Mouse (Mus musculus) cerebellum, postnatal 10 days (tissue): ENCODE data around the gene Hpd.
"Not testable (repeated sequence)": the region's sequence is repeated elsewhere in the genome, so short reads cannot be mapped to it uniquely, and the experiment has no call there.

Experiments
- DNase-seq, 2 experiments: peaks; one replicate each; pipeline ENCODE4 v3.0.0; 2021; ENCODE audit warnings: mixed read lengths in 2 of 2

Gene Hpd

GRCm38 (mm10) chr5:123182651-123183050, at the start of gene Hpd:
TSS of gene Hpd (minus strand) at chr5:123182727.
- no peak for DNase-seq

GRCm38 (mm10) chr5:123232180-123232579, 49.7 kb upstream of the Hpd start:
- no peak for DNase-seq

- DNase-seq: peak in 1 of 2 experiments; percentile 34
Measured at GRCm38 (mm10) chr5:123229296-123229695, 46.8 kb upstream of the Hpd start.

GRCm38 (mm10) chr5:123228524-123228922, 46.0 kb upstream of the Hpd start:
- DNase-seq: no peak

- peak; percentile 98 to 99 for DNase-seq
Measured at GRCm38 (mm10) chr5:123227762-123228523, 45.4 kb upstream of the Hpd start.

GRCm38 (mm10) chr5:123226851-123227250, 44.3 kb upstream of the Hpd start:
- DNase-seq: no peak

- not testable (repeated sequence) for DNase-seq
Measured at GRCm38 (mm10) chr5:123223861-123224260, 41.3 kb upstream of the Hpd start.

- DNase-seq: peak; percentile 65 to 66
Measured at GRCm38 (mm10) chr5:123223051-123223410, 40.5 kb upstream of the Hpd start.

GRCm38 (mm10) chr5:123222346-123223050, 40.0 kb upstream of the Hpd start:
- not testable (repeated sequence) for DNase-seq

GRCm38 (mm10) chr5:123203591-123203990, 21.1 kb upstream of the Hpd start:
- DNase-seq: not testable (repeated sequence)

- not testable (repeated sequence) for DNase-seq
Measured at GRCm38 (mm10) chr5:123202771-123203170, 20.2 kb upstream of the Hpd start.

GRCm38 (mm10) chr5:123201987-123202386, 19.5 kb upstream of the Hpd start:
- peak; percentile 68 to 76 for DNase-seq

GRCm38 (mm10) chr5:123201523-123201892, 19.0 kb upstream of the Hpd start:
- DNase-seq: peak; percentile 32 to 48

GRCm38 (mm10) chr5:123200816-123201522, 18.4 kb upstream of the Hpd start:
- not testable (repeated sequence) for DNase-seq

- DNase-seq: no peak
Measured at GRCm38 (mm10) chr5:123198523-123198922, 16.0 kb upstream of the Hpd start.

- no peak for DNase-seq
Measured at GRCm38 (mm10) chr5:123196746-123197145, 14.2 kb upstream of the Hpd start.

- DNase-seq: no peak
Measured at GRCm38 (mm10) chr5:123195500-123196000, 13.0 kb upstream of the Hpd start.

GRCm38 (mm10) chr5:123194856-123195255, 12.3 kb upstream of the Hpd start:
- no peak for DNase-seq

GRCm38 (mm10) chr5:123193436-123193835, 10.9 kb upstream of the Hpd start:
- no peak for DNase-seq

GRCm38 (mm10) chr5:123192606-123193150, 10.2 kb upstream of the Hpd start:
- no peak for DNase-seq

GRCm38 (mm10) chr5:123191427-123191826, 8.9 kb upstream of the Hpd start:
- DNase-seq: peak; percentile 40 to 60

GRCm38 (mm10) chr5:123190912-123191311, 8.4 kb upstream of the Hpd start:
- no peak for DNase-seq

GRCm38 (mm10) chr5:123187306-123187705, 4.8 kb upstream of the Hpd start:
- no peak for DNase-seq
